Comparison of ENCODE assay signal across 23 mouse cellular contexts in the genomic region with DNA sequence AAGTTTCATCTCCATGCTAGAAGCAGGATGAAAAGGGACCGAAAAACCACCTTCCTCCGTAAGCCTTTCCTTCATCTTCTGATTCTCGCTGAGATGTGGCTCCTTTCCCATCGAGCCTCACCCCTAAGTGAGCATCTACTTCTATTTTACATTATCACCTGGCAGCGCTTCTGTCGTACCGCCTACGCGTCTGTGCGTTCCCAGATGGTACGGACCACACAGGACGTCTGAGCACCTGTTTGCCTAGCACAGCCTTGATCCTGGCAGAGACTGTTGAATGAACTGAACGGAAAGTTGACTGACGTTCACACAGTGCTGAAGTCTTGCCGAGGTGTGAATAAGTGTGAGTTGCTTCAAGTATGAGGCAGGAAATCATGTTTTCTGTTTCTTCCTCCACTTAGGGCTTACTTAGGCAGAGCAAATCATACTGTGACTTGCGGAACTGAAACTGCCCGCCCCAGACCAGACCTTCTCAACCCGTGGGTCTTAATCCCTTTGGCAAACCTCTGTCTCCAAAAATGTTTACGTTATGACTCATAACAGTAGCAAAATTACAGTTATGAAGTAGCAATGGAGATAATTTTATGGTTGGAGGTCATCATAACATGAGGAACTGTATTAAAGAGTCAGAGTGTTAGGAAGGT. TPM values are rescaled to one million over a fixed set of nuclear protein-coding genes. Genes with fewer than 3 reads are reported as not detected.
A peak's percentile ranks its signal among the peaks of the same experiment; 100 is the strongest.
DNase-seq lines count a peak whose midpoint lies in the region; ATAC-seq and TF ChIP-seq lines count a peak whose summit lies in the region.
"Had no signal": no experiment of that assay in that cellular context is flagged by ENCODE, and none has a peak within 500 bp of the region (broad histone marks: within the 10 kb centered on the region; RNA-seq: fewer than 3 reads in every experiment).

No protein-coding gene starts in this region.

- H3K36me3 ChIP-seq in myocyte (ENCODE audit: control insufficient read depth, insufficient read depth) = no peaks in the 10 kb centered on the region
- H3K36me3 ChIP-seq in splenic B cell, adult 2 months (ENCODE audit: control insufficient read depth, insufficient read depth, low read length, poor library complexity, severe bottlenecking) = no peaks in the 10 kb centered on the region
- no peaks in the 10 kb centered on the region for H3K36me3 ChIP-seq in forebrain, embryonic 16.5 days (ENCODE audit: control insufficient read depth, insufficient read depth)
- H3K36me3 ChIP-seq: forebrain, embryonic 12.5 days; hindbrain, embryonic 13.5 days; intestine, embryonic 15.5 days; kidney, embryonic 15.5 days; limb, embryonic 12.5 days; neural tube, embryonic 15.5 days had no signal

- no peaks in the 10 kb centered on the region for H3K27me3 ChIP-seq in myocyte (ENCODE audit: control insufficient read depth, insufficient read depth, insufficient read length)
- H3K27me3 ChIP-seq in splenic B cell, adult 2 months (ENCODE audit: control insufficient read depth, insufficient read depth, low read length, poor library complexity, severe bottlenecking) = no peaks in the 10 kb centered on the region
- no peaks in the 10 kb centered on the region for H3K27me3 ChIP-seq in forebrain, embryonic 16.5 days (replicated peaks; ENCODE audit: control insufficient read depth, insufficient read depth, low read length)
- H3K27me3 ChIP-seq: forebrain, embryonic 12.5 days; hindbrain, embryonic 13.5 days; intestine, embryonic 15.5 days; kidney, embryonic 15.5 days; limb, embryonic 12.5 days; neural tube, embryonic 15.5 days had no signal

- TF ChIP-seq POLR2A in myocyte (IDR thresholded peaks at IDR 0.05; ENCODE audit: insufficient read length, low read depth) = no peak

- no peaks in the 10 kb centered on the region for H3K79me2 ChIP-seq in myocyte (ENCODE audit: control insufficient read depth, insufficient read depth)

- no peak overlapping the region for H3ac ChIP-seq in myocyte (ENCODE audit: control insufficient read depth, insufficient read length)

- peak overlapping the region; percentile 9 for H3K4me2 ChIP-seq in myocyte (ENCODE audit: low read depth)
- H3K4me2 ChIP-seq in forebrain, embryonic 16.5 days (ENCODE audit: low read length) = no peak overlapping the region
- H3K4me2 ChIP-seq: forebrain, embryonic 12.5 days; heart, embryonic 11.5 days; hindbrain, embryonic 13.5 days; intestine, embryonic 15.5 days; kidney, embryonic 15.5 days; limb, embryonic 12.5 days; neural tube, embryonic 15.5 days had no signal

- no peak overlapping the region for H3K27ac ChIP-seq in forebrain, embryonic 16.5 days (ENCODE audit: low read length)
- H3K27ac ChIP-seq: forebrain, embryonic 12.5 days; hindbrain, embryonic 13.5 days; intestine, embryonic 15.5 days; kidney, embryonic 15.5 days; layer of hippocampus, adult 2 months; limb, embryonic 12.5 days; neural tube, embryonic 15.5 days; stomach, postnatal 0 days had no signal

- peak; percentile 41 for DNase-seq in layer of hippocampus, adult 11-12 months (ENCODE audit: low spot score)
- no peak for DNase-seq in layer of hippocampus, postnatal 36 days
- DNase-seq in right cerebral cortex, adult 18-20 months = peak; percentile 27
- no peak for DNase-seq in right cerebral cortex, postnatal 4 days
- DNase-seq in splenic B cell, adult 2 months (ENCODE audit: low read depth, low spot score) = peak; percentile 3
- DNase-seq in urinary bladder, postnatal 36 days (ENCODE audit: low spot score in 2 of 2) = no peak
- DNase-seq: cerebellum, adult 11 months; cerebellum, postnatal 25 days; gastrocnemius, postnatal 36 days; heart, postnatal 14 days; lung, postnatal 14 days had no signal

- no peak for ATAC-seq in forebrain, embryonic 16.5 days
- ATAC-seq: intestine, embryonic 15.5 days; Patski had no signal

- no peak overlapping the region for H3K9ac ChIP-seq in forebrain, embryonic 16.5 days (replicated peaks; ENCODE audit: low read depth, low read length)
- H3K9ac ChIP-seq: forebrain, embryonic 12.5 days; hindbrain, embryonic 13.5 days; intestine, embryonic 15.5 days; kidney, embryonic 15.5 days; limb, embryonic 12.5 days; neural tube, embryonic 15.5 days had no signal

- H3K4me1 ChIP-seq in forebrain, embryonic 16.5 days (replicated peaks; ENCODE audit: control insufficient read depth, insufficient read depth, low read length) = no peaks in the 10 kb centered on the region
- H3K4me1 ChIP-seq: forebrain, embryonic 12.5 days; hindbrain, embryonic 13.5 days; intestine, embryonic 15.5 days; kidney, embryonic 15.5 days; limb, embryonic 12.5 days; neural tube, embryonic 15.5 days had no signal

- WGBS in forebrain, embryonic 16.5 days = 85% methylated on average over 19 of the region's 19 CpGs

- no peaks in the 10 kb centered on the region for H3K9me3 ChIP-seq in forebrain, embryonic 16.5 days (ENCODE audit: control insufficient read depth, low read length)
- H3K9me3 ChIP-seq: forebrain, embryonic 12.5 days; hindbrain, embryonic 13.5 days; intestine, embryonic 15.5 days; kidney, embryonic 15.5 days; limb, embryonic 12.5 days; neural tube, embryonic 15.5 days had no signal

- H3K4me3 ChIP-seq in myocyte = no peak overlapping the region
- no peak overlapping the region for H3K4me3 ChIP-seq in forebrain, embryonic 16.5 days (replicated peaks; ENCODE audit: low read length)
- H3K4me3 ChIP-seq: forebrain, embryonic 12.5 days; hindbrain, embryonic 13.5 days; intestine, embryonic 15.5 days; kidney, embryonic 15.5 days; layer of hippocampus, adult 2 months; limb, embryonic 12.5 days; neural tube, embryonic 15.5 days had no signal

TF ChIP-seq in myocyte, 11 proteins besides CTCF, POLR2A, EP300 and RAD21:
- TF ChIP-seq TCF3 (IDR thresholded peaks at IDR 0.05; ENCODE audit: insufficient read length, low read depth) (no peak), USF1 (IDR thresholded peaks at IDR 0.05; ENCODE audit: low read depth) (no peak), SRF (IDR thresholded peaks at IDR 0.05; ENCODE audit: control insufficient read depth, insufficient read length, low read depth) (no peak), MAX (IDR thresholded peaks at IDR 0.05; ENCODE audit: low read depth) (no peak), TCF12 (IDR thresholded peaks at IDR 0.05; ENCODE audit: insufficient read depth, poor library complexity, severe bottlenecking) (no peak), MYOD1 (IDR thresholded peaks at IDR 0.05; ENCODE audit: control insufficient read depth in 1 of 3, insufficient read length in 2 of 3, low read depth in 2 of 3) (no peak), E2F4 (IDR thresholded peaks at IDR 0.05; ENCODE audit: insufficient read depth) (no peak), POLR2AphosphoS2 (IDR thresholded peaks at IDR 0.05; ENCODE audit: insufficient read length, low read depth) (no peak), REST (IDR thresholded peaks at IDR 0.05; ENCODE audit: insufficient read depth, insufficient read length) (no peak), CEBPB (IDR thresholded peaks at IDR 0.05; ENCODE audit: insufficient read depth, poor library complexity, severe bottlenecking) (no peak), MYOG (IDR thresholded peaks at IDR 0.05; ENCODE audit: control insufficient read depth in 1 of 3, insufficient read depth in 1 of 3, insufficient read length in 2 of 3, low read depth in 2 of 3) (no peak)

RNA-seq across cellular contexts. Expression of gene Kirrel, which starts 39.8 kb away (rescaled TPM):
- 1 to 10 TPM; 3.2 to 4.3 TPM for total RNA-seq in layer of hippocampus, postnatal 36 days (2021)
- 20.7 TPM for polyA plus RNA-seq in myocyte (2012; fragmentation: generic; extraction: Trizol)
- 3.7 and 4.6 TPM in 2 replicates for polyA plus RNA-seq in forebrain, embryonic 16.5 days (2015; fragmentation: Nextera tagmentation; extraction: Ambion mirVana)

RNA-seq across cellular contexts. Expression of gene Fcrls, which starts 49.2 kb away (rescaled TPM):
- 10 to 100 TPM; 30.3 to 30.5 TPM for total RNA-seq in layer of hippocampus, postnatal 36 days (2021)
- not detected for polyA plus RNA-seq in myocyte (2012; fragmentation: generic; extraction: Trizol)
- 9.8 and 12.7 TPM in 2 replicates for polyA plus RNA-seq in forebrain, embryonic 16.5 days (2015; fragmentation: Nextera tagmentation; extraction: Ambion mirVana)
- polyA plus RNA-seq: Patski had no signal

Comparison
In these comparisons a context has a peak if more than half of its experiments do, and no peak if none do; other contexts are left out.
1. DNase-seq: peak in layer of hippocampus, adult 11-12 months (single experiment), right cerebral cortex, adult 18-20 months (single experiment) and splenic B cell, adult 2 months (single experiment); none in layer of hippocampus, postnatal 36 days (0 of 2), right cerebral cortex, postnatal 4 days (single experiment) and urinary bladder, postnatal 36 days (0 of 2).
2. RNA of gene Fcrls, which starts 49.2 kb away (polyA plus RNA-seq): 9.8 to 12.7 TPM in forebrain, embryonic 16.5 days; not detected in myocyte (single experiment); every median in the first group is over 10 times any median in the second.